Comparison of ENCODE assay signal across 9 mouse cellular contexts in the genomic region with DNA sequence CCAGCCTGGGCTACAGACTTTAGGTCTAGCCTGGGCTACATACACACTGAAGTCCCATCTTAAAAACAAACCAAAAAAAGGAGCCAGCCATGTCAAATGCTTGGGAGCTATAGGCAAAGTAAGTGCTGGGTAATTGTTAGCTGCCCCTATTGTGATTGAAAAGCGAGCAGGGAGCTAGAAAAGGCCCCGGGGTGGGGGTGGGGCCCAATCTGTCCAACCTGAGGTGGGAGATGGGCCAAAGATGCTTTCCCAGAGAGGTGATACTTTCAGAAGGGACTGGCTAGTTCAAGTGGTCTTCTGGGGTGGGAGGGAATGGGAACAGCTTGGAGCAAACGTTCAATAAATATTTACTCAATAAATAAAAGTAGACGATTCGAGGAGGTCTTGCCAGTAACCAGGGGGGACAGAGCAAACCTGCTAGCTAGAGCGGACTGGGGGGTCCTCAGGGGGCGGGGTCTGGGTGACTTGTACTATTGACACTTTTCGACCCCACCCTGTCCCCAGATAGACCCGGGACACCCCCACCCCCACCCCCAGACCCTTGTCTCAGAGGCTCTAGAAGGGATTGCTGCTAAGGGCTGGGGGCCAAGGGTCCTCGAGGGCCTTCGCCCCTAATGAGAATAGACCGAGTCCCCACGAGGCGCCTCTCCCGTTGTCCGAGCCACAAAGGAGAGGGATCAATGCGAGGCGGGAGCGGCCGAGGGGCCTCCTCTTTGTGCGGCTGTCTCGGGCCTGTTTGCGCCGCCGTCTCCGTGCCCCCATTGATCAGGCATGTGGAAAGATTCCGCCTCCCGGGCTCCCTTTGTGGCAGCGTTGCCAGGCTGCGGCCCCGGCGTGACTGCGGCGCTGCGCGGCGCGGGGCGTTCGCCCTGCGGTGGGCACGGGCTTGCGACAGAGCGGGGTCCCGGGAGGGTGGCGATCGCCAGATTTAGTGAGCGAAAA. TPM values are rescaled to one million over a fixed set of nuclear protein-coding genes. Genes with fewer than 3 reads are reported as not detected.
DNase-seq lines count a peak whose midpoint lies in the region; ATAC-seq and TF ChIP-seq lines count a peak whose summit lies in the region.
"Had no signal": no experiment of that assay in that cellular context is flagged by ENCODE, and none has a peak within 500 bp of the region (broad histone marks: within the 10 kb centered on the region; RNA-seq: fewer than 3 reads in every experiment).

No protein-coding gene starts in this region.

- H3K4me3 ChIP-seq in ES-E14 (ENCODE audit: insufficient read depth in 1 of 2, low read depth in 1 of 2, low read length in 2 of 2, poor library complexity in 1 of 2, severe bottlenecking in 1 of 2) = peak overlapping the region; percentile 38 to 62
- H3K4me3 ChIP-seq in embryonic facial prominence, embryonic 10.5 days = peak overlapping the region; percentile 57
- peak overlapping the region; percentile 46 for H3K4me3 ChIP-seq in intestine, embryonic 16.5 days (ENCODE audit: low read length)
- H3K4me3 ChIP-seq in liver, embryonic 14.5 days (ENCODE audit: insufficient read depth in 1 of 2, low read depth in 2 of 2, low read length in 2 of 2) = 0 out of 4 replicates have a peak overlapping the region, but pooled peaks of 1 of the 2 experiments have one; percentile 14
- H3K4me3 ChIP-seq: erythroblast, embryonic 14.5 days had no signal

- peak overlapping the region; percentile 63 for H3K9ac ChIP-seq in ES-E14 (ENCODE audit: insufficient read depth, low read depth, low read length, poor library complexity, severe bottlenecking)
- H3K9ac ChIP-seq in intestine, embryonic 16.5 days (ENCODE audit: low read depth, low read length) = peak overlapping the region; percentile 72
- no peak overlapping the region for H3K9ac ChIP-seq in liver, embryonic 14.5 days (replicated peaks)

- H3K36me3 ChIP-seq in ES-E14 (ENCODE audit: control insufficient read depth, insufficient read depth, low read length, poor library complexity, severe bottlenecking) = no peaks in the 10 kb centered on the region
- no peaks in the 10 kb centered on the region for H3K36me3 ChIP-seq in embryonic facial prominence, embryonic 10.5 days (replicated peaks)
- H3K36me3 ChIP-seq in intestine, embryonic 16.5 days (ENCODE audit: control insufficient read depth, insufficient read depth, low read length) = no peaks in the 10 kb centered on the region
- H3K36me3 ChIP-seq in liver, embryonic 14.5 days (replicated peaks; ENCODE audit: control insufficient read depth, insufficient read depth, low read depth) = no peaks in the 10 kb centered on the region

- H3K4me1 ChIP-seq in ES-E14 (ENCODE audit: control insufficient read depth in 2 of 2, insufficient read depth in 2 of 2, low read length in 2 of 2, poor library complexity in 1 of 2) = peaks cover 4 to 25% of the 10 kb centered on the region in 2 experiments
- H3K4me1 ChIP-seq in embryonic facial prominence, embryonic 10.5 days = peaks cover 65% of the 10 kb centered on the region
- H3K4me1 ChIP-seq in intestine, embryonic 16.5 days (ENCODE audit: control insufficient read depth, insufficient read depth, low read length) = peaks cover 5% of the 10 kb centered on the region
- H3K4me1 ChIP-seq in liver, embryonic 14.5 days (replicated peaks; ENCODE audit: control insufficient read depth in 2 of 2, insufficient read depth in 2 of 2, low read length in 1 of 2) = no peaks in the 10 kb centered on the region

- no peak overlapping the region for H3K27ac ChIP-seq in ES-E14 (ENCODE audit: insufficient read depth, low read depth, low read length, poor library complexity, severe bottlenecking)
- peak overlapping the region; percentile 90 for H3K27ac ChIP-seq in embryonic facial prominence, embryonic 10.5 days (replicated peaks)
- no peak overlapping the region for H3K27ac ChIP-seq in intestine, embryonic 16.5 days (ENCODE audit: low read length)
- no peak overlapping the region for H3K27ac ChIP-seq in liver, embryonic 14.5 days

- peak overlapping the region; percentile 89 for H3K4me2 ChIP-seq in intestine, embryonic 16.5 days (ENCODE audit: low read depth, low read length)
- H3K4me2 ChIP-seq in liver, embryonic 14.5 days (ENCODE audit: low read depth) = peak overlapping the region; percentile 53

- peaks cover 33% of the 10 kb centered on the region; the same call in 1 of the 2 replicates for H3K27me3 ChIP-seq in embryonic facial prominence, embryonic 10.5 days (replicated peaks; ENCODE audit: low read depth, poor library complexity, severe bottlenecking)
- H3K27me3 ChIP-seq in intestine, embryonic 16.5 days (replicated peaks; ENCODE audit: control insufficient read depth, insufficient read depth, low read length) = no peaks in the 10 kb centered on the region
- peaks cover 29% of the 10 kb centered on the region for H3K27me3 ChIP-seq in liver, embryonic 14.5 days (ENCODE audit: control insufficient read depth, insufficient read depth, low read length)

- in situ Hi-C loops in ES-E14 (cut with MboI; ENCODE audit: low sequenced_read_pairs in 2 of 2, unreplicated experiment in 2 of 2) = no loop called here

- WGBS in embryonic facial prominence, embryonic 10.5 days = 2% methylated on average over 48 of the region's 48 CpGs
- WGBS in intestine, embryonic 16.5 days = 4% methylated on average over 48 of the region's 48 CpGs
- 6% methylated on average over 47 of the region's 48 CpGs for WGBS in liver, embryonic 14.5 days (ENCODE audit: insufficient replicate concordance)

- no peak for TF ChIP-seq EP300 in liver, embryonic 14.5 days (IDR thresholded peaks at IDR 0.05; ENCODE audit: low read depth)

- TF ChIP-seq CTCF in liver, embryonic 14.5 days (IDR thresholded peaks at IDR 0.05; ENCODE audit: low read depth) = no peak

- DNase-seq in adrenal gland, adult 2 months = peak; percentile 31
- DNase-seq in adrenal gland, adult 8-10 months = no peak
- DNase-seq in ES-E14 (ENCODE audit: low read depth, low spot score) = no peak
- DNase-seq in embryonic facial prominence, embryonic 10.5 days (ENCODE audit: low spot score) = peak; percentile 83
- no peak for DNase-seq in liver, embryonic 14.5 days (ENCODE audit: low read depth in 3 of 3, low spot score in 3 of 3)
- peak; percentile 9 to 37 for DNase-seq in right cerebral cortex, postnatal 36 days (ENCODE audit: low spot score in 2 of 2)
- DNase-seq in T-cell, adult 2 months (ENCODE audit: low spot score) = no peak

- no peaks in the 10 kb centered on the region for H3K9me3 ChIP-seq in ES-E14 (ENCODE audit: control insufficient read depth, insufficient read depth, low read depth, low read length)
- H3K9me3 ChIP-seq in embryonic facial prominence, embryonic 10.5 days = no peaks in the 10 kb centered on the region
- no peaks in the 10 kb centered on the region for H3K9me3 ChIP-seq in intestine, embryonic 16.5 days (ENCODE audit: control insufficient read depth, low read length)
- no peaks in the 10 kb centered on the region for H3K9me3 ChIP-seq in liver, embryonic 14.5 days (ENCODE audit: control insufficient read depth, low read length)

- ATAC-seq in intestine, embryonic 16.5 days = no peak
- ATAC-seq in liver, embryonic 14.5 days (ENCODE audit: insufficient read depth) = no peak

TF ChIP-seq in ES-E14, 5 proteins besides CTCF, POLR2A, EP300 and RAD21 (continues in another document):
- TF ChIP-seq ZNF384 (IDR thresholded peaks at IDR 0.05; ENCODE audit: low read depth, low read length) (no peak), HCFC1 (IDR thresholded peaks at IDR 0.05; ENCODE audit: borderline replicate concordance, insufficient read depth, low read length) (no peak), CHD2 (IDR thresholded peaks at IDR 0.05; ENCODE audit: low read depth, low read length) (no peak)

RNA-seq across cellular contexts. Expression of a gene that starts 31.3 kb away (rescaled TPM):
- total RNA-seq in adrenal gland, adult 2 months (2021) = 10 to 100 TPM; 16.3 to 19.1 TPM
- polyA plus RNA-seq in adrenal gland, adult 2 months (2012; rRNA removed) = 24.0 and 29.5 TPM in 2 replicates
- 10 to 100 TPM; 17.5 to 27.3 (median 21.7) TPM for total RNA-seq in adrenal gland, adult 8-10 months (2022)
- total RNA-seq in ES-E14 (2012; rRNA removed) = 5.6 and 9.0 TPM in 2 replicates
- 86.3 and 111 TPM in 2 replicates for polyA plus RNA-seq in embryonic facial prominence, embryonic 10.5 days (2016; fragmentation: Nextera tagmentation; extraction: Ambion mirVana)
- 3.0 and 4.5 TPM in 2 replicates for polyA plus RNA-seq in intestine, embryonic 16.5 days (2015; fragmentation: Nextera tagmentation; extraction: Ambion mirVana)
- polyA plus RNA-seq in liver, embryonic 14.5 days (2012; rRNA removed) = 0.95 and 1.2 TPM in 2 replicates
- polyA plus RNA-seq in liver, embryonic 14.5 days (2014; fragmentation: Nextera tagmentation; extraction: Ambion mirVana) = 0.37 and 0.59 TPM in 2 replicates

RNA-seq across cellular contexts. Expression of a gene that starts 49.3 kb away (rescaled TPM):
- total RNA-seq in adrenal gland, adult 2 months (2021) = 1,000 to 10,000 TPM; 1,468 to 1,603 TPM
- 4,255 and 4,504 TPM in 2 replicates for polyA plus RNA-seq in adrenal gland, adult 2 months (2012; rRNA removed)
- 1,000 to 10,000 TPM in 2 of 4 experiments, 100 to 1,000 TPM in 2; 703 to 1,239 (median 893) TPM for total RNA-seq in adrenal gland, adult 8-10 months (2022)
- 936 and 1,706 TPM in 2 replicates for total RNA-seq in ES-E14 (2012; rRNA removed)
- polyA plus RNA-seq in embryonic facial prominence, embryonic 10.5 days (2016; fragmentation: Nextera tagmentation; extraction: Ambion mirVana) = 716 and 739 TPM in 2 replicates
- polyA plus RNA-seq in intestine, embryonic 16.5 days (2015; fragmentation: Nextera tagmentation; extraction: Ambion mirVana) = 1,462 and 1,500 TPM in 2 replicates
- 747 and 780 TPM in 2 replicates for polyA plus RNA-seq in liver, embryonic 14.5 days (2012; rRNA removed)
- polyA plus RNA-seq in liver, embryonic 14.5 days (2014; fragmentation: Nextera tagmentation; extraction: Ambion mirVana) = 731 and 761 TPM in 2 replicates

RNA-seq across cellular contexts. Expression of a gene that starts 57.1 kb away (rescaled TPM):
- total RNA-seq in adrenal gland, adult 2 months (2021) = 10 to 100 TPM; 35.1 to 40.0 TPM
- 7.9 and 8.6 TPM in 2 replicates for polyA plus RNA-seq in adrenal gland, adult 2 months (2012; rRNA removed)
- 10 to 100 TPM; 37.4 to 58.7 (median 46.8) TPM for total RNA-seq in adrenal gland, adult 8-10 months (2022)
- 21.5 and 30.7 TPM in 2 replicates for total RNA-seq in ES-E14 (2012; rRNA removed)
- polyA plus RNA-seq in embryonic facial prominence, embryonic 10.5 days (2016; fragmentation: Nextera tagmentation; extraction: Ambion mirVana) = 54.2 and 55.7 TPM in 2 replicates
- polyA plus RNA-seq in intestine, embryonic 16.5 days (2015; fragmentation: Nextera tagmentation; extraction: Ambion mirVana) = 62.0 and 67.4 TPM in 2 replicates
- polyA plus RNA-seq in liver, embryonic 14.5 days (2012; rRNA removed) = 11.0 and 15.4 TPM in 2 replicates
- polyA plus RNA-seq in liver, embryonic 14.5 days (2014; fragmentation: Nextera tagmentation; extraction: Ambion mirVana) = 28.9 and 30.8 TPM in 2 replicates

RNA-seq across cellular contexts. Expression of a gene that starts 57.1 kb away (rescaled TPM):
- 10 to 100 TPM; 21.1 to 24.0 TPM for total RNA-seq in adrenal gland, adult 2 months (2021)
- polyA plus RNA-seq in adrenal gland, adult 2 months (2012; rRNA removed) = 12.2 and 15.4 TPM in 2 replicates
- total RNA-seq in adrenal gland, adult 8-10 months (2022) = 10 to 100 TPM; 21.5 to 24.6 (median 23.1) TPM
- total RNA-seq in ES-E14 (2012; rRNA removed) = 1.9 and 3.1 TPM in 2 replicates
- 34.8 and 38.0 TPM in 2 replicates for polyA plus RNA-seq in embryonic facial prominence, embryonic 10.5 days (2016; fragmentation: Nextera tagmentation; extraction: Ambion mirVana)
- polyA plus RNA-seq in intestine, embryonic 16.5 days (2015; fragmentation: Nextera tagmentation; extraction: Ambion mirVana) = 23.4 and 23.9 TPM in 2 replicates
- 11.6 and 12.5 TPM in 2 replicates for polyA plus RNA-seq in liver, embryonic 14.5 days (2012; rRNA removed)
- 13.6 and 15.4 TPM in 2 replicates for polyA plus RNA-seq in liver, embryonic 14.5 days (2014; fragmentation: Nextera tagmentation; extraction: Ambion mirVana)

Comparison
In these comparisons a context has a peak if more than half of its experiments do, and no peak if none do; other contexts are left out.
1. DNase-seq: peak in adrenal gland, adult 2 months (single experiment), embryonic facial prominence, embryonic 10.5 days (single experiment) and right cerebral cortex, postnatal 36 days (2 of 2); none in adrenal gland, adult 8-10 months (single experiment), ES-E14 (single experiment), liver, embryonic 14.5 days (0 of 3) and T-cell, adult 2 months (single experiment).